Mouse (Mus musculus) myocyte (in vitro differentiated cells): ENCODE results near the gene Hist2h2bb.
"Not testable (repeated sequence)": the region's sequence is repeated elsewhere in the genome, so short reads cannot be mapped to it uniquely, and the experiment has no call there.

Experiments used
- MYOG ChIP-seq, 3 experiments: IDR thresholded peaks; one replicate each; pipeline ENCODE4 v1.6.1; 2011; ENCODE audit warnings: control low read depth in 2 of 3, low read depth in 2 of 3, mild to moderate bottlenecking in 2 of 3; ENCODE audit not compliant: insufficient read length in 2 of 3, control insufficient read depth in 1 of 3, insufficient read depth in 1 of 3
- POLR2A ChIP-seq: IDR thresholded peaks from one replicate; pipeline ENCODE4 v1.6.1; 2011; ENCODE audit warnings: low read depth, mild to moderate bottlenecking, control low read depth, moderate library complexity; ENCODE audit not compliant: insufficient read length
- USF1 ChIP-seq: IDR thresholded peaks from one replicate; pipeline ENCODE4 v1.6.1; 2011; ENCODE audit warnings: low read depth, mild to moderate bottlenecking, control low read depth, moderate library complexity

GRCm38 (mm10) chr3:96246018-96246417, 23.5 kb upstream of the Hist2h2bb start:
- TF ChIP-seq MYOG (IDR thresholded peaks at IDR 0.05; ENCODE audit: control insufficient read depth in 1 of 3, insufficient read depth in 1 of 3, insufficient read length in 2 of 3, low read depth in 2 of 3); USF1; POLR2A: not testable (repeated sequence)
